Mouse (Mus musculus) ovary, postnatal 14 days (tissue): ENCODE results near the gene Spns1.

Experiments used
- DNase-seq: peaks from one replicate; pipeline ENCODE4 v3.0.0; 2022; ENCODE audit warnings: low spot score

The Spns1 gene

DNA sequence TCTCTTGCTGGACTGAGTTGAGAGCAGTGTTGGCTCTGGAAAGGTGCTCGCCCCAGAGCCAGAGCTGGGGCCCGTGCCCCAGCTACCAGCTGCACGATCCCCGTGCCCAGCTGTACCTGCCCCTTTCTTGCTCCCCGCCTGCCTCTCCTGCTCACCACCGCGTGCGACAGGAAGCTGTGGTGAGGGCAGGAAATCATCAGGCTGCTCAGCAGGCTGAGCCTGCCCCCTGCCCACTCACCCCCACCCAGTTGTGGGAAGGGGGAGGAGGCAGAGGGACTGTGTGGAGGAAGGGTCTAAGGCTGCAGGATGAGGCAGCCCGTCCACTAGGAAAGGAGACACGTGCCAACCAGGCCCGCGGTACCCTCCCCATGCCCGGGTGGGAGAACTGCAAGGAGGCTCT lies 7.9 kb downstream of the Spns1 start, which contains the start of gene Lat:
TSS of gene Lat (minus strand) at position 178 of the 400 bp plus-strand sequence.
- DNase-seq = no peak

DNA sequence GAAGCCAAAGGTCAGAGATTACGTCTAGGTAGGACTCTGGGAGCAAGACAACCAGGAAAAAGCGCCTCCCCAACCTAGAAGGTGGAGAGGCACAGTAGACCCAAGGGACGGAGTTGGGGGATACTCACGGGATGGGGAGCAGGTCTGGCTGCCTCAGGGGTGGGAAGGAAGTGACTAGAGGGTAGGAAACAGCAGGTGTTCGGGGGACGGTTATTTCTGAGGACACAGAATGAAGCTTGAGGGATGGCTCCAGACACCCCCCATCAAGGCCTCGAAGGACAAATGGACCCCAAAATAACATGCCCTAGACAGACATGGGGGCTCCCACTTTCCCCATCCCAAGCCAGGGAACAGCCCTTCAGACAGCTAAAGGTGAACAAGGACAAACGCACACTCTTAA lies 8.9 kb downstream of the Spns1 start:
- no peak for DNase-seq

DNA sequence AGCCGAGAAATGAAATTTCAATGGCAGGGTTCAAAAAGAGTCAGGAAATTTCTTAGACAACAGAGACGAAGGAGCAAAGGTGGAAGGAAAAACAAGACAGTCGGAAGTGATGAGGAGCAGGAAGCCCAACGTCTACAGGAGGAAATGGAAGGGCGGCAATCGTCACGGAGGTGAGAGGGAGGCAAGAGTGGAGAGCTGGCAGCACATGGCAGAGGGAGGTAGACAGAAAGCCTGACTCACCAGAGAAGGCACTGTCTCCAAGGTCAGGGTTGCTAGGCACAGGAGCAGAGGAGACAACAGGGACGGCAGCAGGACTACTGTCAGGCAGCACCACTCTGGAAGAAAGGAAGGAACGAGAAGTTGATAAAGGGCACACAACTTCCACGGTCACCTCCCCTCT lies 9.6 kb downstream of the Spns1 start:
- DNase-seq = no peak

DNA sequence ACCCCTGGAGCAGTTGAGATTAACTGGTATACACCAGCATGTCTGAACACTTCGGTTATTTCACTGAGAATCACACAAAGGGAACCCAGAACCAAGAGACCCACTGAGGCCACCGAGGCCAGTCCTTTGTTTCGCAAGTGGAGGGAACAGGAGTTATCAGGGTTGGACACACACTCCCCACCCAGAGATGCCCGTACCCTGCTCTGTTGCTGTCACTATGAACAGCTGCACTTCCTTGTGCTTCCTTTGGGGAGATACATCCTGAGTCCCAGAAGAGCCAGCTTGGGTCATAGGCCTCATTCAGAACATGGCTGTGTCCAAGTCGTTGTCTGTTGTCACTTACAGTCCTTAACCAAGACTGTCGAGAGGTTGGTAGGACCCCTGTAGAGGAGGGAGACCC lies 14.2 kb downstream of the Spns1 start:
- DNase-seq = no peak

DNA sequence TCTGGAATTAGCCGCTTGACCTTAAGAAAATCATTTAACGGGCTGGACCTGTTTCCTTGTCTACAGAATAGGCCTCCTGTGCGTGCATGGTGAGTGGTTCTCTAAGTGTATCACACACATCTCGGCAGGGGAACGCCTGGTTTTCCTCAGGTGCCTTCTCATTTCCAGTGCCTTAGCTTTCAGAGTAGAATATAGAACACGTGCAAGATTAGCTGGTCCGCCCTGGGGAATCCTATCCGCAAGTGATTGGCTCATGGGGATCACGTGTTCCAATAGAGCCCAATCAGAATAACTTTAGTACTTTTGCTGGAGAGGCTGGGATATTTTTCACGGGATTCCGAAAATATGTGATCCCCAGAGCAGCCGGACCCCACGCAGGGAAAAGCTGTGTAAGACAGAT lies 18.2 kb downstream of the Spns1 start:
- no peak for DNase-seq

DNA sequence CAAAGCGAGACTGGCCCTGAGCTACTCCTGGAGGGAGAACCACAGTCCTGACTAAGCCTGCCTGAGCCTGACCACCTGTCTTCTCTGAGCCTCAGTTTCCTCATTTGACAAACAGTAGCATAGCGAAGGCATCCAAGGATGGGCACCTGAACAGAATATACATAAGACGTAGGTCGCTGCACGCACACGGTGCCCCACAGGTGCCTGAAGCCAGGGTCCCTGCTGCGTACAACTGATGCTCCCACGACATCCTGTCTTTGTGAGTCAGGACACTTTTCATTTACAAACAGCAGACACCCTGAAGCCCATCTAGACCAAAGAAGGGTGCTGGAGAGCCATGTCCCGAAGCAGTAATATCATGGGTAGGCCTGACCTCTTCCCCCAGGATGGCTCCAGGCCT lies 18.8 kb downstream of the Spns1 start:
- no peak for DNase-seq

DNA sequence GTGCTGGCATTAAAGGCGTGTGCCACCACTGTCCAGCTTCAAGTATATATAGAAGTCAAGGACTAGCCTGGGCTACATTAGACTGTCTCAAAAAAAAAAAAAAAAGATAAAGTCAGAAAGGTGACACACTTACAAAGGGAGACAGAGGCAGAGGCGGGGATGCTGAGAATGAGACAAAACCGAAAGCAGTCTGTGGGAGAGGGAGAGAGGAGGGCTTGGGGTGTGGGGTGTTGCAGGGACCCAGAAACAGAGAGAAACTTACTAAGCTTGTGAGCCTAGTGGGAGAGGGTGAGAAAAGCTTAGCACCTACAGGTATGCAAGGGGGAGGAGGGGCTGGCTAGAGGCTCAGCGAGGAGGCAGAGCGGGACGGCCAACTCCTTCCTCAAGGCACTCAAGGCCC lies 19.4 kb downstream of the Spns1 start:
- no peak for DNase-seq

DNA sequence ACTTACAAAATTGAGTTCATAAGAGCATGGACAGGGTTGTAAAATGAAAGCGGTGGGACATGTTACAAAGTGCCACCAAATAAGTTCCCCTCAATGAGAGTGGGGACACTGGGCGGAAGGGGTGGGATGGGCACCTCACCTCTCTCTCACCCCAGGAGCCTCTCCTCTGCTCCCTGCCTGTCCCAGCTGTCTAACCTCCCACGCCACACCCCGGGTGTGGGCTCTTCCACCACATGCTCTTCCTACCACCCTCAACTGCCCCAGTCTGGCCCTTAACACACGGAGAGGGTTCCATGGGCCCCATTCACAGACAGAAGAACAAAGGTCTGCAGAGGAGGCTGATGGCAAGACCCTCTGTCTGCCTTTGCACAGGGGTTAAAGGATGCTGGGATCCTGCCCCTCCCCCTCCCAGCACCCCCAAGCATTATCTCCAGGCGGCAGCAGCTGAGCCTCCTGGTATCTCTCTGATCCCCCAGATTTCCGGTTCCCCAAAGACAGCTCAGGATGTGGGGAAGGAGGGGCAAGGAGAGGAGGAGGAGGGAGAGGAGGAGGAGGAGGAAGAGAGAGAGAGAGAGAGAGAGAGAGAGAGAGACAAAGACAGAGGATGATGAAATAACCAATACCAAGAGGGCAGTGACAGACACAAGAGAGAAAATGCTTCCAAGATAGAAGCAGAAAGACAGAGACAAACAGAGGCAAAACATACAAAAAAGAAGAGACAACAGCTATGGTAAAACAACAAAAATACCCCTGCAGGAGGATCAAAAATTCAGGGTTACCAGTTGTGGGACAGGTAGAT lies 20.3 kb downstream of the Spns1 start:
- DNase-seq = no peak

DNA sequence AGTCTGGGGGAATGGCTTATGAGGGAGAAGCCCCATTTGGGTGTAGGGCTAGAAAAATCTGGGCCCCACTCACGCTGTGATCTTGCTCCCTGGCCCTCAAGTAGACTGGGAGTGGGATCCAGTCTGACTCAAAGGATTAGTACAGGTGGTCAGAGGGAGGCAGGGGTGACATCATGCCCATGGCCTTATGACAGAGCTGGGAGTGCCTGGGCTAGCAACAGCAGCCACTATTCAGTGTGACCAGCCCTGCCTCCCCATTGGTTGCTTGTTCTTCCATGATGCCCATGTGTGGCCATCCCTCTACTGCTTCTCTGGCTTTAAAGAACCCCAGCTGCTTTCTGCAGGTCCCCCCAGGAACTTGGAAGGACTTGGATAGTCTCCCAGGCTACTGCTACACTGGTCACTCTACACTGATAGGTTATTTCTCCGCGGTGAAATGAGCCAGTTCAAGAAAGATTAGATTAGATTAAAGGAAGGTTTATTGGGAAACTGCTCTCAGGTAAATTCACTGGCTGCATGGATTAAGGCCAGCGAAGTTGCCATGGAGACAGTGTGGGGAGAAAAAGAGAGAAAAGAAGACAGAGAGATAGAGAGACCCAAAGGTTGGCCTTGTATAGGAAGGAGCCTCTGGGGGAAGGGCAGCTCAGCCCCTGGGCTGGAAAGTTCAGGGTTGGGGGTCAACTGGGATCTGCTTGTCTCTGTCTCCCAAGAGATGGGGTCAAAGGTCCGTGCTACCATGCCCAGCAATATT lies 21.2 kb downstream of the Spns1 start:
- no peak for DNase-seq

DNA sequence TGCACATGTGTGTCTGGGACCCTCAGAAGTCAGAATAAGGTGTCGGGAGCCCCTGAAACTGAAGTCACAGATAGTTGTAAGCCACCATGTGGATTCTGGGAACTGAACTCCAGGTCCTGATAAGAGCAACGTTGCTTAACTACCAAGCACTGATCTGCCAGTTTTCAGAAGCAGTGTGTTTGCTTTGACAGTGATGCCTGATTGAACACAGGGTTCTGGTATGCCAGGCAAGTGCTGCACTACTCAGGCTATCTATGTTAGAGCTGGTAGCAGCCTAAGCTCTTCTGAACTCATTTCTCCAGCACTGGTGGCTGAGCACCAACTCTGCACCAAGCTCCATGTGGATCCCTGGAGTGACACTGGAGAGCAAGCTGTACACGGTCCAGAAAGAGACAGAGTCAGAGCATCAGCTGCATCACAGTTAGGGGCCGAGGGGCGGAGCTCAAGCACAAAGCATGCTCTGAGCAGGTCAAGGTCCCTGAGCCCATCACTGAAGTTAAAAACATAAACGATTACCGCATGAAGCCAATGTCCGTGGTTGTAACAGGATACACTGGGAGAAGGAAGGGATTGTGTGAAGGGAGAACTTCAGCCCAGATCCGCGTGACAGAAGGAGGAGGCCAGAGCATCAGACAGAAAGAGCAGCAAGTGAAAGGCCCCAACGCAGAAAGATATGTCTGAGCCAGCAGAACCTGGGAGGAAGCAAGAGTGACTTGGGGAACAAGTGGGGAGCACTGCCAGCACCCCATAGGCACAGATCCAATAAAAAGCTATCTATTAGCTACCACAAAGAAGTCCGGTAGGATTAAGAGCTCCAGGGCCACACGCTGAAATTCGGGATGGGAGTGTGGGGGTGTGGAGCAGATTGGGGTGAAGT lies 22.3 kb downstream of the Spns1 start:
- no peak for DNase-seq

DNA sequence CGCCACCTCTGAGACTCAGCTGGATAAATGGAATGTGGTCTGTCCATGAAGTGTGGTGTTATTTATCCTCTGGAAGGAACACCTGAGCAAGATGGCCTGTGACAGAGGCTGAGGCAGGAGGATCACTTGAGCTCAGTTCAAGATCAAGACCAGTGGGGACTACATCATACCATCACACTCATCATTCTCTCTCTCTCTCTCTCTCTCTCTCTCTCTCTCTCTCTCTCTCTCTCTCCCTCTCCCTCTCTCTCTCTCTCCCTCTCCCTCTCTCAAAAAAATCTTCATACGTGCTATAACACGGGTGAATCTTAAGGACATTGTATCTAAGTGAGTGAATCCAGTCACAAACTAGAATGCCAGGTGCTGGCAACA lies 23.3 kb downstream of the Spns1 start:
- no peak for DNase-seq

DNA sequence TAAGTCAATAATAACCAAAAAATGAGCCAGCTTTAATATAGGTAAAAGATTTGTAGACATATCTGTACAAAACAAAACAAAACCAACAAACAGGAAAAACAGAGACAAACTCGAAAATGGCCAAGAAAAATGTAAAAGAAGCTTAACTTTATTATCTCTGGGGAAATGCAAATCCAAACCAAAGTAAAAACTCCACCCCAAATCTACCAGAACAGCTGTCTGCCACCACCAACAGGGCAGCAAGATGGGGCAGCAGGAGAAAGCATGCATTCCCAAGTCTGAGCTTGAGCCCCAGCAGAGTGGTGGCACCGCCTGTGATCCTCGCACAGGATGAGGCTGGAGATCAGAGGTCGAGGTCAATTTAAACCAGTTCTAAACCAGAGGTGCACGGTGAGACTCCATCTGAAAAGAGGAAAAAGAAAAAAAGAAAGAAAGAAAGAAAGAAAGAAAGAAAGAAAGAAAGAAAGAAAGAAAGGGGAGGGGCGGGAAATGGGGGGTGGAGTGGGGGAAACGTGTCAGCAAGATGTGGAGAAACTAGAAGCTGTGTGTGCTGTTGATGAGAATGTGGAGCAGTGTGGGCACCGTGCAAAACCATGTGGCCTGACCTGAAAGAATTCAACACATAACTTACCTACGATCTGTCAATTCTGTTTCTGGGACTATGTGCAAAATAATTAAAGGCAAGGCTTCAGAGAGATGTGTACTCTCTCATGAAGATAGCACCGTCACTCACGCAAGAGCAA lies 23.8 kb downstream of the Spns1 start:
- DNase-seq = no peak

DNA sequence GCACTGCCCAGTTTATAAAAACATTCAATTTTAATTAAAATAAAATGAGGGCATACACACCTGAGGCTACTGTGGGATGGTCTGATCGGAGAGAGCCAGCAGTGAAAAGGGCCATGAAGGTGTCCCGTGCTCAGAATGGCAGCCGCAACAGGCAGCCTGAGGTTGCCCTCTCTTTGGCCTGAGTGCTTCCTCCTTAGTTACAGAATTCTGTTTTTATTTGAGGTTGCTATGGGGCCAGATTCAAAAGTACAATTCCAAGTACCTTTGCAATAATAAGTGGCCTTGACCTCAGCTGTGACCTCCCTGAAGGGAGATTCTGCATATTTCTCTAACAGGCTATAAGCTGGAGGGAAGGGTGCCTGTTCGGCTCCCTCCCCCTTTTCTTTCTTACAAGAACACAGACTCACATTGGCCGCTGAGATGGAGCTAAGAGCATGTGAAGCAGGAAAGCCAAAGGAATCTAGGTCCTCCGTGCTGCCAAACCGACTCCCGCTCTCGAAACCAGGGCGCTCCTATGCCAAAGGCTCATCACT lies 25.8 kb downstream of the Spns1 start:
- DNase-seq = no peak

DNA sequence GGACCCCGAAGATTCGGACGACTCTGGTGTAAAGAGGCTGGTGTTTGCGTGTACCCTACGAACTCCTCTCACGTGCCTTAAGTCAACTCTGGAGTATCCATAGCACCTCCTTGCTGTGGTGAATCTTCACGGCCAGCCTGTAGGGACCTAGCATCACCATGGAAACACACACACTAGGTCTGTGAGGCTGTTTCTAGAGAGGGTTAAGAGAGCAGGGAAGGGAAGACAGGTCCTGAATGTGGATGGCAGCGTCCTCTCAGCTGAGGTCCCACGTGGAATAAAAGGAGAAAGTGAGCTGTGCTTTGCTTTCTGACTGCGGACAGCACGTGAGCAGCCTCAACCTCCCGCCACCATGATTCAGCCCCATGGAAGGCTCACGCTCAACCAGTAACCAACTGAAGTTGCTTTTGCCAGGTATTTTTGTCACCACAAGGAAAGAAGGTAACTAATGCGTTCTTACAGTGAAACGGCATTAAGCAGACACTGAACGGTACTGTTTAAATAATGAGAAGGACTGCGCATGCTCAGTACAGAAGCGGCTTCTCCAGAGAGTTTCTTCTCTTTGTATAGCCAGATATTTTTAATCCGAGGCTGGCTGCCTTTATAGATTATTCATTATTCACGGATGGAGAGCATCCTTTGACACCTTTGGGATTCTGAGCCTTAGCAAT lies 26.4 kb downstream of the Spns1 start:
- no peak for DNase-seq

DNA sequence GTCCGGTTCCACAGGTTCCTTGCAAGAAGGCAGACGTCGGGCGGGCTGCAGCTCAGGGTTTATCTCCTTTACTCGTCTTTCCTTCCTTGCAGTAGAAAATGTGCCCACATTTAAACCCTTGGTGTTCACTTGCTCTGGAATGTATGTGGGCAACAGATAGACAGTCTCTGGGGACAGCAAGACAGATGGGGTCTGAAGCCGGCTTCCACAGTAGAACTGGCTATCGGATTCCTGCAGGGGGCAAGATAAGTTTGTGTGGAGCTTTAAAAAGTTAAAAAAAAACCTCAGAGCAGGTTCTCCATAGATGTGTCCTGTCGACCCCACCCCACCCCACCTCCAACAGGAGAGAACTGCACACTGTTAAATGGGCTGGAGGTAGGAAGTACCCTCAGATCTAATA lies 29.0 kb downstream of the Spns1 start:
- DNase-seq = no peak

DNA sequence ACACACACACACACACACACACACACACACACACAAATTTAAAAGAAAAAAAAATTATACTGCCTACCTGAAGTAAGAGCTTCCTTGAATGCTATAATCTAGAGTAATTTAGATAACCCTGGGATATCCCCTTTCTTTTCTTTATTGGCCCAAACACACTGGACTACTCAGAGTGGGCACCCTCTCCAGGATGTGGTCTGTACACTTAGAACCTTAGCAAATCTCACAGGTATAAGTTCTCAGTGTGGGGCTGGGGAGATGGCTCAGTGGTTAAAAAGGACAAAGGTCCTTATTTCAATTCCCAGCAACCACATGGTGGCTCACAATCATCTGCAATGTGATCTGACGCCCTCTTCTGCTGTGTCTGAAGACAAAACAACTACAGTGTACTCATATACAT lies 30.2 kb downstream of the Spns1 start:
- no peak for DNase-seq

DNA sequence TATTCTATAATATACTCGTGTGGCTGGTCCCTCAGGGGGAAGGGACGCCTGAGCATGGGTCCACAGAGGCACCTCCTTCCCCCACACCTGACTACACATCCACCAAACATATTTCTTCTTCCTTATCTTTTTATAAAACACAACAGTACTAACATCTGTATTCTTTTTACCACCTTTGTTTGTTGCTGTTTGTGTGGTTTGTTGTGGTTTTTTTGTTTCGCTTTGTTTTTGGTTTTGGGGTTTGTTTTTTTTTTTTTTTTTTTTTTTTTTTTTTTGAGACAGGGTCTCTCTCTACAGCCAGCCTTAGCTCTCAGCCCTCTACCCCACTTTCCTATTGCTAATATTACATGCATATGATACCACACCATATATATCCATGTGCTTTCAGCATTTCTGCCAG lies 31.3 kb downstream of the Spns1 start:
- DNase-seq = no peak

DNA sequence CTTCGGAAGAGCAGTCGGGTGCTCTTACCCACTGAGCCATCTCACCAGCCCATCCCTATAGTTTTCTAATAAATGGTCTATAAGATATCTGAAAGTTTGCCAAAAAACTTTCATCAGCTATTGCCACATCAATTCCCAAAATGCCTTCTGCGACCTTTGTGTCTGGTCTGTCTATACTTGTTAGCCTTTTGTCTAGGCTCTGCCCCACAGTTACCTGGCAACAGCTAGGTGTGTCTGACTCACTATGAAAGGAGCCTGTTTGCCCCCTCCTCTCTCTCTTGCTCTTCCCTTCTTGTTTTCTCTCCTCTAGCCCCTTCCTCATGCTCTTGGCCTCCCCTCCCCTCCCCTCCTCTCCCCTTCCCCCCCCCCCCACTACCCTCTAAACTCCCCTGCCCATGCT lies 31.7 kb downstream of the Spns1 start:
- DNase-seq = no peak

DNA sequence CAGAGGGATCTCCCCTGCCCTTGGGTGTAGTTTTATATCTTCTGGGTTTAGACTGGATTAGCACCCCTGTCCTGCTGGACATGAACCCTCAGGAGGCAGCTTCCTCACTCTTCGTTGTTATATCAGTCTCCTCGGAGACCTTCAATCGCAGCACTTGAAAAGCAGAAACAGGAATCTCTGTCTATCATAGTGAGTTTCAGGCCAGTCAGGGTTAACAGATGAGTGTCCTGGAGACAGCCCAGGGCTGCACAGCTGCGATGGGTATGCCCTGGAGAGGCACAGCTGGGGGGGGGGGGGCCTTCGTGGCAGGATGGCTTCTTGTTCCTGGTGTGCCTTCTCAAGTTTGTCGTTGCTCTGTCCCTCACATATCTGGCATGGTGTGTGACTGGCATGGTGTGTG lies 36.4 kb downstream of the Spns1 start:
- DNase-seq = no peak

DNA sequence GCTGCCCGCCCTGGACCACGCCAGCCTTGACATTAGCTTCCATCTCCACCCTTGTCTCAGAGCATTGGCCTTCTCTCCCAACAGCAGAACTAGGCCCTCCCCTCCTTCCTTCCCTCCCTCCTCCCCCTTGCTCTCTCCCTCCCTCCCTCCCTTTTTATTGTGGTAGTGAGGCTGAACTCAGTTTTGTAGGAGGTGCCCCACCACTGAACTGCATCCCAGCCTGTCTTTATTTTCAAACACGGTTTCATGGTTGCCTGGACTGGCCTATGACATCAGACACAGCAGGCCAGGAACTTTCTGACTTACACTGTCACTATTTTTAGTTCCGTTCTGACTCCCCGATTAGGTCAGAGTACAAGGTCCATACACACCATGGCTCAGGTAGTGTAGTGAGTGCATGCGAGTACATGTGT lies 37.0 kb downstream of the Spns1 start:
- no peak for DNase-seq

DNA sequence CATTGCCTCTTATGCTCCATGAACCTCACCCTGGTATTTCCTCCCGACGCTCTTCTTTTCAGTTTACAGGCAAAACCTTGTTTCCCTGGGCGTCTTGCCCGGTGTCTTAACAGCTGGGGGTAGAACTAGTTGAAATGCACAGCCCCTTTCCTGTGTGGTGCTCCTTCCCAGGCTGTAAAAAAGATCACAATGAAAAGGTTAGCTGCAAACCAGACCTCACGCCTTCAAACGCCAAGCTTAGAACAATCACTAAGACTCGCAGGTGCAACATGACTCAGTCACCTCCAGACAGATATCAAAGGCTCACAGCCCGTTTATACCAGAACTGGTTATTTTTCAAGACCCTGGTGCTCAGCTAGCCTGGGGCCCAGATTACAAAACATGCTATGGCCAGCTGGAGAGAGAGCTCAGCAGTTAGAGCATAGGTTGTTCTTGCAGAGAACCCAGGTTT lies 37.7 kb downstream of the Spns1 start:
- no peak for DNase-seq
